Mouse (Mus musculus) liver, embryonic 14.5 days (tissue): ENCODE measurements around the gene As3mt.

Experiments
- CTCF ChIP-seq: IDR thresholded peaks from 2 replicates; pipeline ENCODE4 v1.5.1; 2016; ENCODE audit warnings: antibody characterized with exemption, low read depth, control low read depth
- EP300 ChIP-seq: IDR thresholded peaks from 2 replicates; pipeline ENCODE4 v1.6.1; 2016; ENCODE audit warnings: antibody characterized with exemption, low read depth

DNA sequence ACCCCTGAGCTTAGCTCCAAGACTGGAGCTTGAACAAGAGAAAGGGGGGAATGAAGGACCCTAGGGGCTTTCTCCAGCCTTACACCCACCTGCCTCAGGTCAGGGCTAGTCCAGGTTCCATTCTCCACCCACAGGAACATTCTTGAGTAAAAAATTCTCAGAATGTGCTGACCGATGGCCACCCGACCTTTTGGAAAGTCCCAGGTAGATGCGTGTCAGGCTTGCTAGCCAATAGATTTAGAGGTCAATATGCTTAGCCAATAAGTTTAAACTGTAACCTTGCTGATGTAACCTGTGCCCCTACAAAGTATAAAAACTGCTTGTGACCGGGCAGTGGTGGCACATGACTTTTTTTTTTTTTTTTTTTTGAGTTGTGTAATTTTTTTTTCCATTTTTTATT, 49.0 kb downstream of the As3mt start:
- no peak for TF ChIP-seq CTCF
- TF ChIP-seq EP300: no peak
